ENCODE assay signal across 8 mouse cellular contexts in genomic region chr5:147323237-147323917, GRCm38 (mm10). TPM values are rescaled to one million over a fixed set of nuclear protein-coding genes. Genes with fewer than 3 reads are reported as not detected.
DNase-seq lines count a peak whose midpoint lies in the region; ATAC-seq lines count a peak whose summit lies in the region.

No protein-coding gene starts in this region.

- peaks cover 39% of the 10 kb centered on the region for H3K27me3 ChIP-seq in kidney, embryonic 16.5 days (ENCODE audit: insufficient read depth, low read length)

- H3K9ac ChIP-seq in kidney, embryonic 16.5 days (replicated peaks; ENCODE audit: low read length), result no peak overlapping the region

- H3K4me3 ChIP-seq in kidney, embryonic 16.5 days (ENCODE audit: low read length), result no peak overlapping the region

- H3K4me1 ChIP-seq in kidney, embryonic 16.5 days (ENCODE audit: insufficient read depth, low read length), result no peaks in the 10 kb centered on the region; the same call in 1 of the 2 replicates

- WGBS in kidney, embryonic 16.5 days, result 18% methylated on average over 17 of the region's 17 CpGs

- no peaks in the 10 kb centered on the region for H3K36me3 ChIP-seq in kidney, embryonic 16.5 days (ENCODE audit: insufficient read depth, low read length)

- no peak overlapping the region for H3K27ac ChIP-seq in kidney, embryonic 16.5 days (ENCODE audit: low read length)

- peak; percentile 79 for DNase-seq in CD4-positive helper T cell, adult 2 months (ENCODE audit: low read depth, low spot score)
- DNase-seq in MEL-GATA-1-ER (ENCODE audit: extremely low read depth, low read depth), result peak; percentile 70
- DNase-seq in cerebellum, adult 18-20 months, result peak; percentile 53 to 71
- DNase-seq in gastrocnemius, postnatal 10 days, result peak; percentile 80
- DNase-seq in lung, adult 18-20 months, result peak; percentile 52 to 58
- DNase-seq in retina, postnatal 1 day, result peak; percentile 74
- DNase-seq in urinary bladder, postnatal 25 days (ENCODE audit: low spot score), result peak; percentile 78

- ATAC-seq in kidney, embryonic 16.5 days (ENCODE audit: low FRiP score, low TSS enrichment), result peak; percentile 46

- H3K9me3 ChIP-seq in kidney, embryonic 16.5 days (ENCODE audit: low read length), result peaks cover 3% of the 10 kb centered on the region; the same call in 1 of the 2 replicates

- no peak overlapping the region for H3K4me2 ChIP-seq in kidney, embryonic 16.5 days (replicated peaks; ENCODE audit: low read depth, low read length)

RNA-seq across cellular contexts. Expression of gene Urad, which starts 1.1 kb away (rescaled TPM):
- not detected for total RNA-seq in gastrocnemius, postnatal 10 days (2021)
- not detected in 2 replicates for polyA plus RNA-seq in kidney, embryonic 16.5 days (2015; fragmentation: Nextera tagmentation; extraction: Ambion mirVana)

RNA-seq across cellular contexts. Expression of gene Cdx2, which starts 16.3 kb away (rescaled TPM):
- total RNA-seq in gastrocnemius, postnatal 10 days (2021), result not detected
- polyA plus RNA-seq in kidney, embryonic 16.5 days (2015; fragmentation: Nextera tagmentation; extraction: Ambion mirVana), result not detected in 2 replicates

RNA-seq across cellular contexts. Expression of gene Pdx1, which starts 53.6 kb away (rescaled TPM):
- total RNA-seq in gastrocnemius, postnatal 10 days (2021), result not detected
- not detected in 2 replicates for polyA plus RNA-seq in kidney, embryonic 16.5 days (2015; fragmentation: Nextera tagmentation; extraction: Ambion mirVana)
